Mouse (Mus musculus) neural tube, embryonic 14.5 days (tissue): ENCODE data around the gene Otud7b. TPM values are rescaled to one million over a fixed set of nuclear protein-coding genes. Genes with fewer than 3 reads are reported as not detected.

Source experiments
- ATAC-seq: fragments of 200-750 bp; cut with Nextera tagmentation; 2 replicates; pipeline ENCODE4 v1.8.0; 2017; ENCODE audit warnings: low read depth, mild to moderate bottlenecking, moderate TSS enrichment, moderate library complexity
- H3K27ac ChIP-seq: fragments of 300-500 bp; sonication (generic); 2 replicates; pipeline ENCODE4 v1.5.1; 2014; ENCODE audit warnings: low read depth, mild to moderate bottlenecking, control low read depth, low read length, moderate library complexity, mixed read lengths
- H3K27me3 ChIP-seq: fragments of 300-500 bp; sonication (generic); 2 replicates; pipeline ENCODE4 v1.6.1; 2014; ENCODE audit warnings: low read length; ENCODE audit not compliant: control insufficient read depth, insufficient read depth
- H3K36me3 ChIP-seq: fragments of 300-500 bp; sonication (generic); 2 replicates; pipeline ENCODE4 v1.6.1; 2014; ENCODE audit warnings: low read length, mixed read lengths; ENCODE audit not compliant: control insufficient read depth, insufficient read depth
- H3K4me1 ChIP-seq: fragments of 300-500 bp; sonication (generic); 2 replicates; pipeline ENCODE4 v1.6.1; 2014; ENCODE audit warnings: low read length; ENCODE audit not compliant: control insufficient read depth, insufficient read depth
- H3K4me2 ChIP-seq: fragments of 300-500 bp; sonication (generic); 2 replicates; pipeline ENCODE4 v1.6.1; 2014; ENCODE audit warnings: mild to moderate bottlenecking, low read depth, low read length, control low read depth
- H3K4me3 ChIP-seq: fragments of 300-500 bp; sonication (generic); 2 replicates; pipeline ENCODE4 v1.5.1; 2014; ENCODE audit warnings: low read depth, low read length, control low read depth, mixed read lengths
- H3K9ac ChIP-seq: fragments of 300-500 bp; sonication (generic); replicated peaks from 2 replicates; pipeline ENCODE4 v1.6.1; 2014; ENCODE audit warnings: low read depth, mild to moderate bottlenecking, control low read depth, low read length, mixed read lengths
- H3K9me3 ChIP-seq: fragments of 300-500 bp; sonication (generic); 2 replicates; pipeline ENCODE4 v1.6.1; 2016; ENCODE audit warnings: low read length; ENCODE audit not compliant: control insufficient read depth
- WGBS: fragments of 180-500 bp; shearing (Covaris S2); extraction: QIAGEN DNeasy Blood & Tissue Kit; methylation state at CpG from one replicate; pipeline ENCODE4 v1.1.7; 2014; 5-methylcytosine and 5-hydroxymethylcytosine counted together
- polyA plus RNA-seq: library from polyadenylated mRNA; unstranded; fragments of >200 nt; fragmentation: Nextera tagmentation; extraction: Ambion mirVana; gene quantifications from 2 replicates; pipeline ENCODE4 v1.2.1, GENCODE M21; 2014

Gene Otud7b
- polyA plus RNA-seq, 1 experiment from 2014 or later: 4.6 TPM

- Histone ChIP-seq H3K9ac (no peak overlapping the region), H3K27me3 (no peaks in the 10 kb centered on the region), H3K36me3 (0 out of 2 replicates have a peak, but pooled peaks cover 4% of the 10 kb centered on the region), H3K4me3 (no peak overlapping the region), H3K9me3 (no peaks in the 10 kb centered on the region), H3K4me2 (no peak overlapping the region), H3K4me1 (no peaks in the 10 kb centered on the region), H3K27ac (no peak overlapping the region)
- no peak for ATAC-seq
- WGBS: 21% methylated on average over 5 of the region's 5 CpGs
Measured at GRCm38 (mm10) chr3:96147950-96148349, 43.6 kb downstream of the Otud7b start.

- H3K36me3 ChIP-seq: peaks cover 24% of the 10 kb centered on the region
- no peak for ATAC-seq
- H3K9me3 ChIP-seq: no peaks in the 10 kb centered on the region
- WGBS: 90% methylated on average over 7 of the region's 7 CpGs
- no peak overlapping the region for H3K4me3 ChIP-seq
- no peak overlapping the region for H3K9ac ChIP-seq
- no peaks in the 10 kb centered on the region for H3K27me3 ChIP-seq
- no peak overlapping the region for H3K4me2 ChIP-seq
- no peak overlapping the region for H3K27ac ChIP-seq
- no peaks in the 10 kb centered on the region for H3K4me1 ChIP-seq
Measured at GRCm38 (mm10) chr3:96151836-96152235, 47.5 kb downstream of the Otud7b start.

GRCm38 (mm10) chr3:96152611-96153010 lies 48.3 kb downstream of the Otud7b start:
- Histone ChIP-seq H3K9ac (no peak overlapping the region), H3K27ac (no peak overlapping the region), H3K4me2 (no peak overlapping the region), H3K9me3 (no peaks in the 10 kb centered on the region), H3K4me1 (no peaks in the 10 kb centered on the region), H3K4me3 (no peak overlapping the region), H3K36me3 (peaks cover 24% of the 10 kb centered on the region), H3K27me3 (no peaks in the 10 kb centered on the region)
- no peak for ATAC-seq
- 96% methylated on average over 5 of the region's 5 CpGs for WGBS

- Histone ChIP-seq H3K9ac (no peak overlapping the region), H3K27ac (no peak overlapping the region), H3K27me3 (no peaks in the 10 kb centered on the region), H3K36me3 (peaks cover 24% of the 10 kb centered on the region), H3K4me3 (no peak overlapping the region), H3K4me1 (peaks cover under 1% of the 10 kb centered on the region; the same call in 1 of the 2 replicates), H3K4me2 (no peak overlapping the region), H3K9me3 (no peaks in the 10 kb centered on the region)
- ATAC-seq: no peak
- WGBS: 90% methylated on average over 8 of the region's 8 CpGs
Measured at GRCm38 (mm10) chr3:96155501-96155900, 51.2 kb downstream of the Otud7b start.

GRCm38 (mm10) chr3:96159820-96160219 lies 55.5 kb downstream of the Otud7b start:
- no peak overlapping the region for H3K9ac ChIP-seq
- no peak overlapping the region for H3K27ac ChIP-seq
- no peaks in the 10 kb centered on the region for H3K9me3 ChIP-seq
- H3K4me3 ChIP-seq: no peak overlapping the region
- ATAC-seq: no peak
- peaks cover 7% of the 10 kb centered on the region for H3K36me3 ChIP-seq
- H3K27me3 ChIP-seq: no peaks in the 10 kb centered on the region
- no peak overlapping the region for H3K4me2 ChIP-seq
- 80% methylated on average over 4 of the region's 4 CpGs for WGBS
- H3K4me1 ChIP-seq: peaks cover 8% of the 10 kb centered on the region; the same call in 1 of the 2 replicates

GRCm38 (mm10) chr3:96160222-96160802 lies 56.0 kb downstream of the Otud7b start:
- Histone ChIP-seq H3K27ac (0 out of 2 replicates have a peak overlapping the region, but pooled peaks have one; percentile 29), H3K9ac (no peak overlapping the region), H3K4me2 (peak overlapping the region; percentile 93), H3K27me3 (no peaks in the 10 kb centered on the region), H3K9me3 (no peaks in the 10 kb centered on the region), H3K4me3 (no peak overlapping the region), H3K4me1 (peaks cover 8% of the 10 kb centered on the region; the same call in 1 of the 2 replicates), H3K36me3 (peaks cover 7% of the 10 kb centered on the region)
- WGBS: 66% methylated on average over 4 of the region's 4 CpGs
- ATAC-seq: no peak

GRCm38 (mm10) chr3:96160803-96161516 lies 56.6 kb downstream of the Otud7b start:
- Histone ChIP-seq H3K36me3 (peaks cover 1% of the 10 kb centered on the region; the same call in 1 of the 2 replicates), H3K9me3 (no peaks in the 10 kb centered on the region), H3K4me2 (peak overlapping the region; percentile 93), H3K4me1 (peaks cover 8% of the 10 kb centered on the region; the same call in 1 of the 2 replicates), H3K27ac (0 out of 2 replicates have a peak overlapping the region, but pooled peaks have one; percentile 29), H3K4me3 (peak overlapping the region; percentile 38), H3K9ac (peak overlapping the region; percentile 51), H3K27me3 (no peaks in the 10 kb centered on the region)
- ATAC-seq: peak; percentile 69; the same call in 1 of the 2 replicates
- 1% methylated on average over 12 of the region's 12 CpGs for WGBS

GRCm38 (mm10) chr3:96161869-96162840 lies 57.8 kb downstream of the Otud7b start, which contains the start of gene Mtmr11:
Gene Mtmr11 (plus strand): TSS chr3:96162004.
- ATAC-seq: peak; percentile 12; the same call in 1 of the 2 replicates
- Histone ChIP-seq H3K4me2 (peak within 1 kb of the TSS; percentile 93), H3K4me3 (peak within 1 kb of the TSS; percentile 38), H3K27me3 (no peaks in the 10 kb centered on the region), H3K36me3 (no peaks in the 10 kb centered on the region), H3K9me3 (no peaks in the 10 kb centered on the region), H3K4me1 (peaks cover 8% of the 10 kb centered on the region; the same call in 1 of the 2 replicates), H3K9ac (peak within 1 kb of the TSS; percentile 51), H3K27ac (no peak within 1 kb of the TSS; the same call in 1 of the 2 replicates)
- WGBS: 4% methylated on average over 15 of the region's 16 CpGs
